Mouse (Mus musculus): Measurements from ENCODE around the gene Lztr1. TPM values are rescaled to one million over a fixed set of nuclear protein-coding genes. Genes with fewer than 3 reads are reported as not detected.
"Not testable (repeated sequence)": the region's sequence is repeated elsewhere in the genome, so short reads cannot be mapped to it uniquely, and the experiment has no call there.

Gene Lztr1
- polyA plus RNA-seq, 1 experiment from 2014 or later, result 156 TPM

GRCm38 (mm10) chr16:17528276-17528675, 19.8 kb downstream of the Lztr1 start:
- no peak for TF ChIP-seq CTCF (IDR thresholded peaks at IDR 0.05)
- CTCF ChIA-PET, result interaction anchor here (1.6 to 3.3 kb wide), 3 partner anchors 10 to 32 kb away, joined by 3 to 11 read pairs (median 5); no protein-coding TSS in a partner anchor
- H3K27me3 ChIP-seq, result no peaks in the 10 kb centered on the region
- no peak for DNase-seq (ENCODE audit: low read depth, low spot score)
- POLR2A ChIA-PET, result interaction anchor here (1.3 to 2.6 kb wide), 2 partner anchors 10 to 54 kb away, joined by 6 to 8 read pairs; no protein-coding TSS in a partner anchor
- in situ Hi-C loops (cut with MboI; ENCODE audit: low pct_unique_long_range_greater_than_20kb), result no loop called here
- no peak for ATAC-seq

GRCm38 (mm10) chr16:17529981-17530586, 21.6 kb downstream of the Lztr1 start:
- ChIA-PET CTCF (interaction anchor here (1.6 to 3.3 kb wide), 3 partner anchors 12 to 57 kb away, joined by 3 to 11 read pairs (median 10); no protein-coding TSS in a partner anchor), POLR2A (interaction anchor here (1.4 to 2.6 kb wide), 4 partner anchors 10 to 125 kb away, joined by 3 to 10 read pairs (median 8); partner anchors contain the start of genes Lztr1, Pi4ka and Snap29)
- TF ChIP-seq CTCF (IDR thresholded peaks at IDR 0.05), result no peak
- H3K27me3 ChIP-seq, result no peaks in the 10 kb centered on the region
- in situ Hi-C loops (cut with MboI; ENCODE audit: low pct_unique_long_range_greater_than_20kb), result loop anchor here (5.0 kb wide), 2 partner anchors 78 to 128 kb away; partner anchors contain the start of gene Crkl
- no peak for ATAC-seq
- no peak for DNase-seq (ENCODE audit: low read depth, low spot score)

- in situ Hi-C loops (cut with MboI; ENCODE audit: low pct_unique_long_range_greater_than_20kb), result loop anchor here (5.0 kb wide), 2 partner anchors 78 to 128 kb away; partner anchors contain the start of gene Crkl
- POLR2A ChIA-PET, result interaction anchor here (1.4 to 2.6 kb wide), 4 partner anchors 10 to 125 kb away, joined by 3 to 10 read pairs (median 8); partner anchors contain the start of genes Lztr1, Pi4ka and Snap29
- H3K27me3 ChIP-seq, result no peaks in the 10 kb centered on the region
- no peak for TF ChIP-seq CTCF (IDR thresholded peaks at IDR 0.05)
- peak; percentile 91 for ATAC-seq
- DNase-seq (ENCODE audit: low read depth, low spot score), result peak; percentile 78
- CTCF ChIA-PET, result interaction anchor here (2.2 to 3.3 kb wide), 2 partner anchors 13 to 58 kb away, joined by 10 to 11 read pairs; no protein-coding TSS in a partner anchor
Observed at GRCm38 (mm10) chr16:17530640-17531288, 22.3 kb downstream of the Lztr1 start, which contains the start of gene Thap7. TSS of gene Thap7 (minus strand) at chr16:17531136.

GRCm38 (mm10) chr16:17532271-17532670, 23.8 kb downstream of the Lztr1 start:
- POLR2A ChIA-PET, result no interaction called here
- TF ChIP-seq CTCF (IDR thresholded peaks at IDR 0.05), result no peak
- no peak for DNase-seq (ENCODE audit: low read depth, low spot score)
- no peaks in the 10 kb centered on the region for H3K27me3 ChIP-seq
- in situ Hi-C loops (cut with MboI; ENCODE audit: low pct_unique_long_range_greater_than_20kb), result loop anchor here (5.0 kb wide), 2 partner anchors 80 to 130 kb away; partner anchors contain the start of gene Crkl
- CTCF ChIA-PET, result interaction anchor here (2.1 kb wide), 1 partner anchor 129 kb away, joined by 4 read pairs; no protein-coding TSS in a partner anchor
- ATAC-seq, result no peak

GRCm38 (mm10) chr16:17532676-17533329, 24.3 kb downstream of the Lztr1 start:
- TF ChIP-seq CTCF (IDR thresholded peaks at IDR 0.05), result no peak
- ATAC-seq (no peak), DNase-seq (ENCODE audit: low read depth, low spot score) (no peak)
- in situ Hi-C loops (cut with MboI; ENCODE audit: low pct_unique_long_range_greater_than_20kb), result loop anchor here (5.0 kb wide), 2 partner anchors 81 to 131 kb away; partner anchors contain the start of gene Crkl
- H3K27me3 ChIP-seq, result no peaks in the 10 kb centered on the region
- POLR2A ChIA-PET, result no interaction called here
- CTCF ChIA-PET, result interaction anchor here (2.1 kb wide), 1 partner anchor 130 kb away, joined by 4 read pairs; no protein-coding TSS in a partner anchor

GRCm38 (mm10) chr16:17536584-17536983, 28.1 kb downstream of the Lztr1 start:
- no peak for DNase-seq (ENCODE audit: low read depth, low spot score)
- no peak for TF ChIP-seq CTCF (IDR thresholded peaks at IDR 0.05)
- H3K27me3 ChIP-seq, result peaks cover 3% of the 10 kb centered on the region
- in situ Hi-C loops (cut with MboI; ENCODE audit: low pct_unique_long_range_greater_than_20kb), result no loop called here
- CTCF ChIA-PET, result interaction anchor here (0.9 to 1.4 kb wide), 3 partner anchors 15 to 61 kb away, joined by 3 read pairs; no protein-coding TSS in a partner anchor
- POLR2A ChIA-PET, result no interaction called here
- no peak for ATAC-seq

GRCm38 (mm10) chr16:17542632-17543031, 34.1 kb downstream of the Lztr1 start:
- DNase-seq (ENCODE audit: low read depth, low spot score) (no peak), ATAC-seq (no peak)
- in situ Hi-C loops (cut with MboI; ENCODE audit: low pct_unique_long_range_greater_than_20kb), result no loop called here
- POLR2A ChIA-PET, result no interaction called here
- no peak for TF ChIP-seq CTCF (IDR thresholded peaks at IDR 0.05)
- H3K27me3 ChIP-seq, result peaks cover 3% of the 10 kb centered on the region
- CTCF ChIA-PET, result no interaction called here

GRCm38 (mm10) chr16:17552837-17553236, 44.3 kb downstream of the Lztr1 start:
- DNase-seq (ENCODE audit: low read depth, low spot score) (no peak), ATAC-seq (no peak)
- ChIA-PET CTCF (interaction anchor here (1.5 kb wide), 1 partner anchor 17 kb away, joined by 3 read pairs; no protein-coding TSS in a partner anchor), POLR2A (no interaction called here)
- in situ Hi-C loops (cut with MboI; ENCODE audit: low pct_unique_long_range_greater_than_20kb), result no loop called here
- no peaks in the 10 kb centered on the region for H3K27me3 ChIP-seq
- no peak for TF ChIP-seq CTCF (IDR thresholded peaks at IDR 0.05)

- in situ Hi-C loops (cut with MboI; ENCODE audit: low pct_unique_long_range_greater_than_20kb), result no loop called here
- no peaks in the 10 kb centered on the region for H3K27me3 ChIP-seq
- DNase-seq (ENCODE audit: low read depth, low spot score) (no peak), ATAC-seq (no peak)
- no peak for TF ChIP-seq CTCF (IDR thresholded peaks at IDR 0.05)
- ChIA-PET POLR2A (no interaction called here), CTCF (interaction anchor here (1.3 kb wide), 1 partner anchor 71 kb away, joined by 3 read pairs; no protein-coding TSS in a partner anchor)
Observed at GRCm38 (mm10) chr16:17553910-17554685, 45.6 kb downstream of the Lztr1 start.

- ATAC-seq; POLR2A ChIA-PET; H3K27me3 ChIP-seq; DNase-seq (ENCODE audit: low read depth, low spot score): not testable (repeated sequence)
- in situ Hi-C loops (cut with MboI; ENCODE audit: low pct_unique_long_range_greater_than_20kb), result loop anchor here (5.0 kb wide), 1 partner anchor 68 kb away; no protein-coding TSS in a partner anchor
- CTCF ChIA-PET, result interaction anchor here (0.8 to 1.3 kb wide), 3 partner anchors 10 to 70 kb away, joined by 3 read pairs; no protein-coding TSS in a partner anchor
Observed at GRCm38 (mm10) chr16:17554702-17555101, 46.2 kb downstream of the Lztr1 start.

Measured in Patski (cell line).